Mouse (Mus musculus): ENCODE results near the gene Trp53i11.
A peak's percentile ranks its signal among the peaks of the same experiment; 100 is the strongest.

Trp53i11 gene

GRCm38 (mm10) chr2:93199531-93199974 lies 12.2 kb downstream of the Trp53i11 start:
- peak; percentile 65 for DNase-seq (ENCODE audit: low read depth, low spot score)

GRCm38 (mm10) chr2:93200681-93201340 lies 13.5 kb downstream of the Trp53i11 start:
- no peak for DNase-seq (ENCODE audit: low read depth, low spot score)

GRCm38 (mm10) chr2:93201997-93202396 lies 14.6 kb downstream of the Trp53i11 start:
- DNase-seq (ENCODE audit: low read depth, low spot score): no peak

- DNase-seq (ENCODE audit: low read depth, low spot score): no peak
These were observed 15.4 kb downstream of the Trp53i11 start for GRCm38 (mm10) chr2:93202782-93203181.

- DNase-seq (ENCODE audit: low read depth, low spot score): peak; percentile 35
These were observed 16.3 kb downstream of the Trp53i11 start for GRCm38 (mm10) chr2:93203682-93204081.

- DNase-seq (ENCODE audit: low read depth, low spot score): no peak
These were observed 17.2 kb downstream of the Trp53i11 start for GRCm38 (mm10) chr2:93204571-93204970.

GRCm38 (mm10) chr2:93206126-93206525 lies 18.8 kb downstream of the Trp53i11 start:
- no peak for DNase-seq (ENCODE audit: low read depth, low spot score)

GRCm38 (mm10) chr2:93212386-93212785 lies 25.0 kb downstream of the Trp53i11 start:
- DNase-seq (ENCODE audit: low read depth, low spot score): no peak

GRCm38 (mm10) chr2:93212865-93213264 lies 25.5 kb downstream of the Trp53i11 start:
- no peak for DNase-seq (ENCODE audit: low read depth, low spot score)

- DNase-seq (ENCODE audit: low read depth, low spot score): peak; percentile 63
These were observed 26.8 kb downstream of the Trp53i11 start for GRCm38 (mm10) chr2:93214192-93214591.

GRCm38 (mm10) chr2:93215790-93216189 lies 28.4 kb downstream of the Trp53i11 start:
- no peak for DNase-seq (ENCODE audit: low read depth, low spot score)

GRCm38 (mm10) chr2:93217015-93217414 lies 29.7 kb downstream of the Trp53i11 start:
- DNase-seq (ENCODE audit: low read depth, low spot score): peak; percentile 91

GRCm38 (mm10) chr2:93218353-93218990 lies 31.1 kb downstream of the Trp53i11 start:
- no peak for DNase-seq (ENCODE audit: low read depth, low spot score)

- no peak for DNase-seq (ENCODE audit: low read depth, low spot score)
These were observed 32.2 kb downstream of the Trp53i11 start for GRCm38 (mm10) chr2:93219576-93219975.

- DNase-seq (ENCODE audit: low read depth, low spot score): no peak
These were observed 33.1 kb downstream of the Trp53i11 start for GRCm38 (mm10) chr2:93220447-93220846.

GRCm38 (mm10) chr2:93223463-93223862 lies 36.1 kb downstream of the Trp53i11 start:
- no peak for DNase-seq (ENCODE audit: low read depth, low spot score)

- DNase-seq (ENCODE audit: low read depth, low spot score): peak; percentile 35
These were observed 39.6 kb downstream of the Trp53i11 start for GRCm38 (mm10) chr2:93226606-93227595.

GRCm38 (mm10) chr2:93227713-93228479 lies 40.5 kb downstream of the Trp53i11 start:
- no peak for DNase-seq (ENCODE audit: low read depth, low spot score)

- no peak for DNase-seq (ENCODE audit: low read depth, low spot score)
These were observed 41.1 kb downstream of the Trp53i11 start for GRCm38 (mm10) chr2:93228480-93228824.

GRCm38 (mm10) chr2:93232141-93232540 lies 44.8 kb downstream of the Trp53i11 start:
- DNase-seq (ENCODE audit: low read depth, low spot score): no peak

GRCm38 (mm10) chr2:93237055-93237454 lies 49.7 kb downstream of the Trp53i11 start:
- DNase-seq (ENCODE audit: low read depth, low spot score): no peak
